Mouse (Mus musculus): ENCODE data around the gene Pih1d1.

GRCm38 (mm10) chr7:45124224-45125143 is 29.6 kb upstream of the Pih1d1 start, which contains the start of gene Rps11:
- no peak for TF ChIP-seq CTCF (IDR thresholded peaks at IDR 0.05; ENCODE audit: low read depth)
- peak; percentile 93 for TF ChIP-seq EP300 (IDR thresholded peaks at IDR 0.05; ENCODE audit: low read depth)

All from heart, postnatal 0 days (tissue).